Mouse (Mus musculus) liver, adult 10 weeks (tissue): ENCODE results near the gene Tm4sf5. TPM values are rescaled to one million over a fixed set of nuclear protein-coding genes. Genes with fewer than 3 reads are reported as not detected.

ENCODE experiments used
- polyA plus RNA-seq: library from polyadenylated mRNA; stranded (reverse); fragments of 350-450 nt; fragmentation: Illumina TruSeq; extraction: RNeasy Lipid Tissue Mini Kit (QIAGEN cat#74804); gene quantifications from one replicate; pipeline ENCODE4 v1.2.3, GENCODE M21; 2014; ENCODE audit warnings: low read depth, low replicate concordance

Tm4sf5 gene
- polyA plus RNA-seq = not detected

GRCm38 (mm10) chr11:70504970-70505369 lies at the start of gene Tm4sf5:
Gene Tm4sf5 (plus strand): TSS chr11:70505244.

GRCm38 (mm10) chr11:70458688-70459600 lies 46.1 kb upstream of the Tm4sf5 start, which contains the start of gene Zmynd15:
Gene Zmynd15 (plus strand): TSS chr11:70459433.

GRCm38 (mm10) chr11:70459601-70460101 lies 45.4 kb upstream of the Tm4sf5 start, which contains the start of gene Cxcl16:
Gene Cxcl16 (minus strand): TSS chr11:70459984.

GRCm38 (mm10) chr11:70514288-70514687 lies 9.2 kb downstream of the Tm4sf5 start, which contains the start of gene Vmo1:
Gene Vmo1 (minus strand): TSS chr11:70514616.

GRCm38 (mm10) chr11:70518923-70519322 lies 13.9 kb downstream of the Tm4sf5 start, which contains the start of gene Gltpd2:
Gene Gltpd2 (plus strand): TSS chr11:70519196.

GRCm38 (mm10) chr11:70525184-70525678 lies 20.2 kb downstream of the Tm4sf5 start, which contains the start of gene Psmb6:
Gene Psmb6 (plus strand): TSS chr11:70525367.

GRCm38 (mm10) chr11:70532839-70533238 lies 27.8 kb downstream of the Tm4sf5 start, which contains the start of gene Gm40193:
Gene Gm40193 (minus strand): TSS chr11:70532939.

GRCm38 (mm10) chr11:70539877-70540587 lies 35.0 kb downstream of the Tm4sf5 start, which contains the start of gene Pld2:
Gene Pld2 (plus strand): TSS chr11:70540064.

Other genes starting within 250 kb of the Tm4sf5 start
- 0.37 TPM for gene Alox12, start 249.9 kb upstream of the Tm4sf5 start, polyA plus RNA-seq
- gene Alox12e, start 182.6 kb upstream of the Tm4sf5 start, polyA plus RNA-seq = not detected
- not detected for gene Alox15, start 153.2 kb upstream of the Tm4sf5 start, polyA plus RNA-seq
- 1.6 TPM for gene Pelp1, start 95.2 kb upstream of the Tm4sf5 start, polyA plus RNA-seq
- gene Arrb2, start 72.6 kb upstream of the Tm4sf5 start, polyA plus RNA-seq = 1.6 TPM
- gene Med11, start 53.3 kb upstream of the Tm4sf5 start, polyA plus RNA-seq = 4.3 TPM
- gene Zmynd15, start 45.8 kb upstream of the Tm4sf5 start, polyA plus RNA-seq = 0.82 TPM
- 4.2 TPM for gene Cxcl16, start 45.3 kb upstream of the Tm4sf5 start, polyA plus RNA-seq
- gene Vmo1, start 9.4 kb downstream of the Tm4sf5 start, polyA plus RNA-seq = 0.93 TPM
- 3.8 TPM for gene Gltpd2, start 14.0 kb downstream of the Tm4sf5 start, polyA plus RNA-seq
- gene Psmb6, start 20.1 kb downstream of the Tm4sf5 start, polyA plus RNA-seq = 26.5 TPM
- not detected for gene Gm40193, start 27.7 kb downstream of the Tm4sf5 start, polyA plus RNA-seq
- gene Pld2, start 34.8 kb downstream of the Tm4sf5 start, polyA plus RNA-seq = 1.1 TPM
- gene Mink1, start 57.6 kb downstream of the Tm4sf5 start, polyA plus RNA-seq = 3.7 TPM
- not detected for gene 4930544D05Rik, start 110.6 kb downstream of the Tm4sf5 start, polyA plus RNA-seq
- gene Chrne, start 114.0 kb downstream of the Tm4sf5 start, polyA plus RNA-seq = not detected
- gene Gp1ba, start 133.9 kb downstream of the Tm4sf5 start, polyA plus RNA-seq = not detected
- 21.5 TPM for gene Rnf167, start 142.0 kb downstream of the Tm4sf5 start, polyA plus RNA-seq
- 29.8 TPM for gene Slc25a11, start 142.2 kb downstream of the Tm4sf5 start, polyA plus RNA-seq
- gene Pfn1, start 149.4 kb downstream of the Tm4sf5 start, polyA plus RNA-seq = 88.5 TPM
- 0.37 TPM for gene Eno3, start 152.0 kb downstream of the Tm4sf5 start, polyA plus RNA-seq
- gene Spag7, start 164.2 kb downstream of the Tm4sf5 start, polyA plus RNA-seq = 18.3 TPM
- 0.74 TPM for gene Camta2, start 182.9 kb downstream of the Tm4sf5 start, polyA plus RNA-seq
- gene Inca1, start 194.9 kb downstream of the Tm4sf5 start, polyA plus RNA-seq = 21.2 TPM
- gene Kif1c, start 195.3 kb downstream of the Tm4sf5 start, polyA plus RNA-seq = 16.3 TPM